Mouse (Mus musculus) small intestine, adult 2 months (tissue): ENCODE results near the gene Itprip.

Experiments used
- CTCF ChIP-seq: fragments of 200-500 bp; IDR thresholded peaks from 2 replicates; pipeline ENCODE4 v1.5.1; 2012; ENCODE audit warnings: low read depth, mild to moderate bottlenecking, control low read depth, inconsistent platforms, low read length, moderate library complexity, mixed read lengths; ENCODE audit not compliant: insufficient replicate concordance, insufficient read length; ENCODE audit errors: extremely low read depth
- POLR2A ChIP-seq: fragments of 200-500 bp; IDR thresholded peaks from 2 replicates; pipeline ENCODE4 v1.6.1; 2012; ENCODE audit warnings: low read depth, mild to moderate bottlenecking, control low read depth, inconsistent platforms, low read length, moderate library complexity

DNA sequence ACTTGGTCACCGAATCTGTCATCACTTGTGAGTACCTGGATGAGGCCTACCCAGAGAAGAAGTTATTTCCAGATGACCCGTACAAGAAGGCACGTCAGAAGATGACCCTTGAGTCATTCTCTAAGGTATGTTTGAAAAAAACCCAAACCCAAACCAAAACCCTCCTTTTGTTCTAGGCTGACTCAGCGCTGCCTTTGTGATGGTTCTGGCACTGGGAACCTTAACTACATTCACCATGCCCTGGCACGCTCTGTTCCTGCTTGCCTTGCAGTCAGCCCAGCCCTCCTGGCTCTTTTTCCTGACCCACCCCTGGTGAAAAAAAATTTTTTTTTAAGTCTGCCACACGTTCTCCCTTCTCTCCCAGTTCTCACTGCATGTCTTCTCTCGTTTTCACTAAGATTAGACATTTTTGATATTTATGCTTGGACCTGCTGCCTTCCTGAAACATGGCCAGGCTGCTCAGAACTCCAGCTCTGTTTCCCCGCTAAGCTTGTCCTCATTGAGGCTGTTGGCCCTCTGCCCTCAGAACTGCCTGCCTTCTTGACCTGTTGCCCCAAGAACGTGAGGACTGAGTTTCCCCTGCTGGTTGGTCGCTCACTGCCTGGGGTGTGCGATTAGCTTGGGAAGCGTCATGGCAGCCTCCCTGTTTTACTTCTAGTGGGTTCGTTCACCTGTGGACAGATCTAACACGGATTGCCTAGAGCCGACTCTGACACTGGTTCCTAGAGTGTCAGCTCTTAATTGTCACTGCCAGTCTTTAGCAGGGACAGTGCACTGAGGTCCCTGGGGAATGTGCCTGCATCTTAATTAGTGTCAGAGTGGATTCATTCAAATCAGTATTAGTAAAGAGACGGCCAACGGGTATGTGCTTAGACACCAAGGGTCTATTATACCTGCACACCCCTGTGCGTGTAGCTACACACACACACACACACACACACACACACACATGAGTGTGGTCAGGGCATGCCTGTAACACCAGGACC, 60.8 kb downstream of the Itprip start:
- TF ChIP-seq POLR2A: no peak
- no peak for TF ChIP-seq CTCF
